Mouse (Mus musculus): ENCODE measurements around the gene Them7. TPM values are rescaled to one million over a fixed set of nuclear protein-coding genes. Genes with fewer than 3 reads are reported as not detected.

Gene Them7
- total RNA-seq, 2 experiments from 2014 or later: 1.3 to 2.4 TPM

DNA sequence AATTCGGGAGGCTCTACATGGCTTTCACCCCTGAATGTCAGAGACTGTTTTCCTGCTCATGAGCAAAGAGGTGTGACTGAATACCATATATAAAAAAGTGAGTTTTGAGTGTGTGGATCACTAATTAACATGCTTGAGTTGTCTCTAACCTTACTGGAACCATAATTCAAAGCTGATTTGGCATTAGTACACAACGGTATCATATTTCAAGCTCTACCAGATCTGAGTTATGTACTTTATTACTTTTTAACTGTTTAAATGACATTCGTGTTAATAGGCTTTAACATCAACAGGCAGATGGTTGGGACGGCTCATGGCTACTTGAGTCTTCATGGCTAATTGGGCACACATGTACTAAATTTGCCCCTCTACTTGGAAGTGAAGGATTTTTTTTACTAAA is 8.3 kb downstream of the Them7 start:
- no peak for DNase-seq

DNA sequence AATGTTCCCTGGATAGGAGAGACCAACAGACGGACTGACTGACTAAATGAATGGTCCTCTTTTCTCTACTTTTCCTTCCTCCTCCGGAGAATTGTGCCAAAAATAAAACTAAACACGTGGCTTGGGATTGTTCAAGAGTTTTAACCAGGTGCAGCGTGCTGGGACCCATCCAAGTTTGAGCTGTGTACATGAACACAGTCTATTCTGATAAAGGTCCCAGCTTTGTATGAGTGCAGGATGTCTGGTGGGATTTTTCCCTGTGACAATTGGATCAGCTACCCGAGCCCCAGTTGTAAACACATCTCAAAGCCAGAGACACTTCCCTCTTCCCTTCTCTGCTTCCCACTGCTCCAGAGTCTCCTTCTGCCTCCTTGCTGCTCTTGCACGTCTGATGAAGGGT is 10.2 kb downstream of the Them7 start:
- DNase-seq: no peak
- intact Hi-C loops (cut with DNase I): loop anchor here (5.0 kb wide), 2 partner anchors 217 to 387 kb away; partner anchors contain the start of genes Eif3m and Prrg4

More for the DNA sequence above, 8.3 kb downstream of the Them7 start:
- intact Hi-C loops (cut with DNase I): loop anchor here (2.0 to 5.0 kb wide), 3 partner anchors 160 to 385 kb away; partner anchors contain the start of genes Eif3m and Prrg4

DNA sequence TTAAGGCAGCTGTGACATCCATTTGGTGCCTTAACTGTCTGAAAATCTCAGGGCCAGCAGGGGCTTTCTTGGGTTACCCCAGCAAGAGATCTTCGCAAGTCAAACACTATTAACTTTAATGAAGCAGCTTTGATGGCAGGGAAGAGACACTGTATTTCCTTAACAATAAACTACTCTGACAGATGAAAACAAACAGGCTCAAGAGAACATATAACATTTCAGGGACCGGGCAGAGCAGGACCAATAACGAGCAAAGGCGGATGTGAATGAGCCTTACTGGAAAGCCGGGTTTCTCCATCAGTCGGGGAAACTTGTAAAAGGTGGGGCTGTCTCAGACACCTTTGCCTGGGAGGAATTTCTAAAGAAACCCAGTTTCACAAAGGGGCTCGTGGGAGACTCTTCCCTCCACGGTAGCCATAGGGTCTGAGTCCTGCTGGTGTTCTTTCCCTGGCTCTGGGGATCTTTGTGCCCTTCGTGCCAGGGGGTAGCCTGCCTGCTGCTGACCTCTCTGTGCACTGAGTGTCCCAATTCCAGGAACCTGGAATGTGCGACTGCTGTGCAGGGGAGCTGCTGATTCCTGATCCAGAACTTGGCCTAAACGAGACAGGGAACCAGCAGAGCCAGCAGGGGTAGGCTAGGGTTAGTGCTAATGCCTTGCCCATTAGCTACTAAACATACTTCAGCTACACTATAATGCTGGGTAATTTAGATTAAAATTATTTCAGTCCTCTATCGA is 11.4 kb downstream of the Them7 start:
- no peak for DNase-seq
- intact Hi-C loops (cut with DNase I): no loop called here

DNA sequence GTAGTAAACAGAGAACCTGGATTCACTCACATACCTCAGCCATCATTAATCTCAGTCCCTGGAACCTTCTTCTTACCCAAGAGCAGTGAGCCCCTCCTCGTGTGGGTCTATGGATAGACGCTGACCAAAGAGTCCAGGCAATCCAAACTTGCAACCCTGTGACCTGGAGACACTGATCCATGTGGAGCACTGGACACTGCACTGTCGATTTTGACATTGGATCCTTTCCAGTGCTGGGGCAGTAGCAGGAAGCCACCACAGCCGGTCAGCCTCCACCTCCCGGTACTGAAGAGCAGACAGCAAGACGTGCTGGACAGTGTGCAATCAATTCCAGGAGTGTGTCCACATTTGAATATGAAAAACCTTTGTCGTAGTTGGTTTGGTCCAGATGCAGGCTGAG is 13.3 kb downstream of the Them7 start:
- no peak for DNase-seq
- intact Hi-C loops (cut with DNase I): no loop called here

DNA sequence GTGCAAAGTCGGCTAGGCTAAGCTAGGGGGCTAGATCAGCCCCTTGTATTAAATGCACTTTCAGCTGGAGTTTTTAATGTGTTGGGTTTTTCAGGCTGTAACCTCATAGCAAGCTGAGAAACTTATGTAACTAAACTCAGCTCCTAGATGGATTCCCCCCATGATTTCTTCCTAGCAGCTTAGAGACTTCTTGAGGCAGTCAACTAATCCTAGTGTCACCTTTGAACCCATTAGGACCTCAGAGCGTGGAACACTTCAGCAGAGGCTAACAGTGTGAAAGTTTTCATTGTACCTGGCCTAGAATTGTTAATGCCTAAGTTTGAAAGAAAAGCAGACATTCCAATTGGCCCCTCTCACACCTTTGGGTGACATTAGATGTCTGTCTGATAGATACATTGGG is 13.7 kb downstream of the Them7 start:
- intact Hi-C loops (cut with DNase I): no loop called here
- no peak for DNase-seq

DNA sequence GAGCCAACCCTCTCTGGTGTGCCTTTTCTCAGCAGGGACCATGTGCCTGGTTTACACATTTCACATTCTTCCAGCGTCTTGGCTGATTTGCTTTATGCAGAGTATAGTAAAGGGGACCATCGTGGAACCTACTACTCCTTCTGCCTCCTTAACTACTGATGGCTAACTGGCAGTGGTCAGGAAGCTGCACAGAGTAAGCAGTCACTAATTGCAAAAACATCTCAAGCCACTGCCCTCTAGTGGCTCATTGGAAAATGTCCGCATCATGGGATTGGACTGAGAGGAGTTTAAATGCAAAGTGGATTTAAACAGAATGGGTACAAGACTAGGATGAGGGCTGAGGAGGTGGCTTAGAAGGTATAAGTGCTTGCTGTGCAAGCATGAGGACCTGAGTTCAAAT is 14.7 kb downstream of the Them7 start:
- intact Hi-C loops (cut with DNase I): no loop called here
- DNase-seq: peak in 1 of 2 experiments; percentile 7

DNA sequence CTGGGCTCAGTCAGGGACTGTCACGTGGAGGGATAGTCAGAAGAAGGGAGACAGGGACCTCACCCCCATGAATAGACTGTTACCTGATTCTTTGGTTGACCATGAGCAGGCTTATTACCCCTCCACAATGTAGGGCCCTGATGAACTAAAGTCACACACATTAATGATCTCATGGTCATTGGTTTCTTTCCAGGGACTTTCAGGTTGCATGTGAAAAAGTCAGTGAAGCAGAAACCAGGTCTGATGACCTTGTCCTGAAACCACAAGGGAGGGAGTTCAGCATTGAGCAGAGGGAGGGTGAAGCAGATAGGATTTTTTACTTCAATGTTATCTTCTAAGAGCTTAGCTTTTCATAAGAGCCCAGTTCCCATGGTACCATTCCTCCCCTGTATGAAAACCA is 16.5 kb downstream of the Them7 start:
- intact Hi-C loops (cut with DNase I): no loop called here
- no peak for DNase-seq

DNA sequence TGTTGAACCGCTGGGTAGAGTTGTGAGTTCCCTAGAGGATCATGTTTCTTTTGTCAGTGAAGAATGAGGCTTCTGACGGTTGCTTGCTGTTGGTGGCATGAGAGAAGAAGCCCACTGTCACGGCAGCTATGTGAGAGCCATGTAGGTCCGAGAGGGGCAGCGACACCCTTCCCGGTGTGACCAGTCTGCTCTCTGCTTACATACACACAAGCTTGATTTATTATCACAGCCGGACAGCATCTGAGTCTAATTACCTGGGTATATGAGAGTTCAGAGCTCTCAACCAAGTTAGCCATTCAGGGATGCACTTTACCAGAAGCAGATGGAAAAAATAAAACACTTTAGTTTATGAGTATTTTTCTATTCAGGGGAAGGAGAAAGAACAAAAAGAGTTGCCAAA is 18.8 kb downstream of the Them7 start:
- DNase-seq: no peak
- intact Hi-C loops (cut with DNase I): no loop called here

DNA sequence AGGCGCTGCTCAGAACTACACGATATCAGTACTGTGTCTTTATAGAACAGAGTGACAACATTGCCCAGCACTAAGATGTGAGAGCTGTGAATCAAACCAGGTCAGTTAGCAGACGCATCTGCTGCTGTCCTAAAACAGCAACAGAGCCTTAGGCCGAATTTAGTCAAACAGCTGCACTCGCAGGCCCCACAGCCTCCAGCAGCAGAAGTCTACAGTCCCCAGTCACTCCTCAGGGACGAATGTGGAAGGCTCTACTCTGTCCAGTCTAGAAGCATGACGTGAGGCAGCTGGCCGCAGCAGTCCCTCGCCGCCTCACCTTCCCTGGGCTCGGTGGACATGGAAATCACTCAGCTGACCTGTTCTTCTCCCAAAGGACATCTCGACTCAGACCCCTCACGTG is 20.6 kb downstream of the Them7 start:
- DNase-seq: no peak
- intact Hi-C loops (cut with DNase I): no loop called here

DNA sequence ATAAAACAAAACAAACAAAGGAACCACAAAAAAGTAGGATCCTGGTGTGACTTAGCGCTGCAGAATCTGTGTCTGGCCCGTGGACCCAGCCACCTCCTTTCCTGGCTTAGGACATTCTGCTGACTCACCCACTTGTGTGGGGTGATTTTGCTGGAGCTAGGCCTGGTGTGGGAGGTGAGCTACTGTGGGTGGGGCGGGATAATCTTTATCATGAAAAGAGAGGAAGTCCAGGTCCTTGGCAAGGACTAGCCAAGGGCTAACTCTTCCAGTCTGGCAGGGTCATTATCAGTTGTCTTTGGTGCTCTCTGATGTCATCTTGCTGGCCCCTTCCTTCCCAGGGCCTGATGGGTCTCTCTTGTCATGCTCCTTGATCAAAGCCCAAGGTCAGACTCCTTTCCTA is 27.9 kb downstream of the Them7 start:
- peak in 1 of 2 experiments; percentile 5 for DNase-seq
- intact Hi-C loops (cut with DNase I): no loop called here

DNA sequence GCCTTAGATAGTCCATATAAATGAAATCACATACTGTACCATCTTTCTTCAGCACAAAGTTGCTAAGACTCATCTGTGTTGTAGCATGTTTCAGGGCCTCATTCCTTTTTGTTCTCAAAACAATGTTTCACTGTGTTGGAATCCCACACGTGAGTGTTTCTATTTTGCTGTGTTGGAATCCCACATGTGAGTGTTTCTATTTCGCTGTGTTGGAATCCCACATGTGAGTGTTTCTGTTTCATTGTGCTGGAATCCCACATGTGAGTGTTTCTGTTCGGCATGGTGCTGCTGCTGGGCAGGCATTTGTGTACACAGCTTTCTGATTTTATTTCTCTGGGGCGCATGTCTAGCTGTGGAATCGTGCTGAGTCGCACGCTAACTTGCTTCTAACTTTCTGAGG is 28.7 kb downstream of the Them7 start:
- no peak for DNase-seq
- intact Hi-C loops (cut with DNase I): no loop called here

DNA sequence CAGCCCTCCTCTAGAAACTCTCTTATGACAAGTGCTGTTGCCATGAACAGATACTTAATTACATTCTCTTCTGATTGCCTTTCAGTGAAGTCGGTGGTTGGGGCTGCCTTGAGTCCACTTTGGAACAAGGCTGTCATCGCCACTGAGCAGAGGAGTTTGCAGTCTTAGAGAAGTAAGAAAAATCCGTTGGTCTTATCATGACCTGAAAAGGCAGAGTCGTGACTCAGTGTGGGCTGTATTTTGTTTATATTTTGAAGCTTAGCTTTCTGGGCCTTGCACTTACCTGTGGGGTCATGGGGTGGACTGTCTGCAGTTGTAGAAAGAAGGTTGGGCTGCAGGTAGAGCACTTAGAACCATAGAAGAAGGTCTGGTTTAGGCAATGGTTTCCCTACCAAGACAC is 31.3 kb downstream of the Them7 start:
- intact Hi-C loops (cut with DNase I): loop anchor here (5.0 kb wide), 1 partner anchor 172 kb away; no protein-coding TSS in a partner anchor
- no peak for DNase-seq

DNA sequence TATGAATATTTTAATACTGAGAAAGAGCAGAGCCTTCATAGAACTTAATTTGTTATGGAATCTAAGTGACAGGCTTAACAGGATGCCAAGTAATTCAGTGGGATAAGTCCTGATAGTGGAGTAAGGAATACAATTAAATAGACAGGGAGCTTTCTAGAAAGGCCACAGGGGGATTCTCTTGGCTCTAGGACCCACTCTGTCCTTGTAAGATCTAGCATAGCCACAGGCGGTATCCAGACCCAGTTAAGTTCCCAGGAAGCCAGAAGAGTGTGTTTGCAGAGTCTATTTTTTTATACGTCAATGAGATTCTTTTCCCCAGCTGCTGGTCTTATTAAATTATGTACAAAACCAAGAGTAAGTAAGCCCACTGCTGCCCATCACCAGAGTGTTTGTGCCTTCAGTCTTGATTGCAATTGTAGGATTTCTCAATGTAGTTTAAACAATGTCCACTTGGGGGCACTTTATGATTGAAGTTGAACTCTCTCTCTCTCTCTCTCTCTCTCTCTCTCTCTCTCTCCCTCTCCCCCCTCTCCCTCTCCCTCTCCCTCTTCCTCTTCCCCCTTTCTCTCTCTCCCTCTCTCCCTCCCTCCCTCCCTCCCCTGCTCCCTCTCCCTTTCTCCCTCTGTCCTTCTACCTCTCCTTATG is 32.4 kb downstream of the Them7 start:
- intact Hi-C loops (cut with DNase I): loop anchor here (5.0 kb wide), 1 partner anchor 171 kb away; no protein-coding TSS in a partner anchor
- no peak for DNase-seq

DNA sequence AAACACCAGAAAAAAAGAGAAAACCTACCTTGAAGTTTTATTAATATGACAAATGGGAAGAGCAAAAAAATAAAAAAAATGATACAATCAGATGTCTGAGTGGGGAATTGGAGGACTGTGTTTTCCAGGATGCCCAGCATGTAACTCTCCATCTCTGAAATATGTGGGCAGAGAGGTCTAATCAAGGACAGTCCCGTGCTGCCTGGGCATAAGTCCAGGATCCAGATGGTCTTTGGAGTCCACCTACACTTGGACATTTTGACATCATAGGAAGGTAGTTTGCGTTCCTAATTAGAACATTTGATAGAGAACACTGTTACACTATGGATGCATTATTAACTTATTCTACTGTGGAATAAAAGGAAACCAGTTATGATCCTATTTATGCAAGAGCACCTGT is 33.3 kb downstream of the Them7 start:
- intact Hi-C loops (cut with DNase I): loop anchor here (5.0 kb wide), 1 partner anchor 170 kb away; no protein-coding TSS in a partner anchor

DNA sequence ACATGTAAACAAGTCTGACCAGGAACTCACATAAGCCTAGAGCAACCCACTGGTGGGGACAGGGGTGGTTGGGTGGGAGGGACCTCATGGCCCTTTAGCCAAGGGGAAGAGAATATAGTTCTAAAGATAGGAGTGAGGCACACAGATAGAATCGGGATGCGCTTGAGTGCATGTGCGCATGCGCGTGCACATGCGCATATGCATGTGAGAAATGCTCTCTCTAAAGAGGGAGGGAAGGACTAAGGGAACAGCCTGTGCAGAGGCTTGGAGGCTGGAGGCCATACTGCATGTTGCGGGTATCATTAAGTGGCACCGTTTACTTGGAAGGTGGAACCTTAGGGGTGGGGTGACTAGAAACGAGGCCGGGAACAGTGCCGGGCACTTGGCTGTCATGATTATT is 37.2 kb downstream of the Them7 start:
- intact Hi-C loops (cut with DNase I): no loop called here
- DNase-seq: no peak

More for the DNA sequence above, 33.3 kb downstream of the Them7 start:
- DNase-seq: no peak

DNA sequence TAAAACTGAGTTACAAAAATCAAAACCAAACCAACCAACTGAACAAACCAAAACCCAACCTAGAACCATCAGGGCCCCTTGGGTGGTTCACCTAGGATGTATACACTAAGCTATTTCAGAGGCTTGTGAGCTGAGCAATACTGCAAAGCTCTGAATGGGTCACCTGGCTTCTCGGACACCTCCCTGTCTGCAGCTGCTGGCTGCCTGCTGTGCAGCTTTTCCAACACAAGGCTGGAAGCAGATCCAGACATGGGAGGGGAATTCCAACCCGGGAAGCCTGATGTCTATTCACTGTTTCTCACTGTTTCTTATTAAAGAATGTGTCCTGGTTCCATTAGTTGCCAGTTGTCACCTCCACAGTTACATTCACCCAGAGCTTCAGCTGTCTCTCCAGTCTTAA is 39.1 kb downstream of the Them7 start:
- intact Hi-C loops (cut with DNase I): no loop called here
- no peak for DNase-seq

DNA sequence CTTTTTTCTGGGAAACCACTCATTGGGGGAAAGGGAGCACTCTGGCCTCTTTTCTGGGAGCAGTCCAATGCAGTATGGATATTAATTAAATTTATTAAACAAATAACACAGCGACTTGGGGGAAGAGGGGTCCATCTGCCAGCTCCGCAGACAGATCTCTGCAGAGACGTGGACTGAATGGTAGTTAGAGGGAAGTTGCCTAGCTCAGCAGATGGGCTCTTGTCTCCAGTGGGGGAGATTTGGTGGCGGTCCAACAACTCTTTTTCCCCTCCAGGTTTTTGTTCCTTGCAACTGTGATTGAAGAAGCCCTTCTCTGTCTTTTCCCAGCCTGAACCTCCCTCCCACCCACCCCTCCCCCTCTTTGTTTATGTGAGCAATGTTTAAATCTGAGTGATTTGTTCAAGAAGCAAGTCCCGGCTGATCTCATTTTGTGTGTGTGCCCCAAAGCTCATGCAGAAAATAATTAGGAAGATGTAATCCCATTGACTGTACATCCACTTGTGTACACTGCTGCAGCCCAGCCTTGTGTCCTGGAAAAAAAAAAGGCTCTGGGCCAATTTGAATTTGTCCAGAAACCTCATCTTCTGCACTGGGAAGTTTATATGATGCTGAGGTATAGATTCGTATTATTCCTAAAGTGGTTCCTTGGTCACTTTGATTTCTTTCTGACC is 58.4 kb downstream of the Them7 start:
- intact Hi-C loops (cut with DNase I): no loop called here
- no peak for DNase-seq

DNA sequence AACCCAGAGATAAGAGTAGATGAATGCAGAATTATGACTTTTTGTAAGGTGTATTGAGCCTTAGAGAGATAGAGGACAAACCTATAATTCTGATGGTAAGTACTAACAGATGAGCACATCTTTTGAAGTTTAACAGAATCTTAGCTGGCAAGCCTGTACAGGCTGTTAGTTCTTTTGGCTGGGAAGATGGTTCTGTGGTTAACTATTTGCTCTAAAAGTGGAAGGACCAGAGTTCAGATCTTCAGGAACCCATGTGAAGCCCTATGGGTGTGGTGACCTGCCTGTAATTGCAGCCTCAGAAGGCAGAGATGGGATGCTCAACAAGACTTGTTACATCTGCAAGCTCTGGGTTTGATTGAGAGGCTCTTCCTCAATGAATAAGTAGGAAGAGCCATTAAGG is 59.7 kb downstream of the Them7 start:
- intact Hi-C loops (cut with DNase I): no loop called here
- no peak for DNase-seq

DNA sequence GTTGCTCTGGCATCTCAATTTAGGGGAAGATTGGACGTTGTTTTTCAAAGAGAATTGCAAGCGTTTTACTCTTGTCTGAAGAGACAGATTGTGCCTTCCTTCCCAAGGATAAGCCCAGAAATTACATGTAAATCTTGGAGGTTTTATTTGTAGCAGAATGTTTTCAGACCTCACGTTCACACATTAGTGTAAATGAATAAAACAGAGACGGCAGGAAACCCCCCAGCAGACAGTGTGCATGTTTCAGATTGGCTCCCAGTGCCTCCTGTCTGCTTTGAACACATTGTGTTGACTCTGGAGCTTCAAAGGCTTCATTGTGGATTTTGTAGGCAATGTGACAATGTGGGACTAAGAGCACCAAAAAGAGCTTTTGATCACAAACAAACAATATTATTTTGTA is 60.7 kb downstream of the Them7 start:
- no peak for DNase-seq
- intact Hi-C loops (cut with DNase I): no loop called here

DNA sequence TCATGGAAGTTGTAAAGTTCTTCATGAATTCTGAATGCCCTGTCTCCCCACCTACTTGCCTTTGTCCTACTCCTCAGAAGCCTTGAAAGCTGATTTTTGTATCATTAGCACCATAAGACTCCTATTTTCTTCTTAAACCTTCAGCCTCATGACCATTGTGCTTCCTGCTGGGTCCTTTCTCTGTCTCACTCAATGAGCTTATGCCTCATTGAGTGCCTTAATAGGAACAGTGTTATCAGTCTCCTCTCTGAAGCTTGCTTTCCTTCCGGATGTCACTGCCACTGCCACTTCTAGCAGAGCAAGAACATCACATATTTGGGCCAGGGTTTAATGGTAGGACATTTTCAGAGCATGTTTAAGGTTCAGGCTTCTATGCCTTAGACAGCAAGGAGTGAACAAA is 71.7 kb downstream of the Them7 start:
- DNase-seq: no peak
- intact Hi-C loops (cut with DNase I): no loop called here

DNA sequence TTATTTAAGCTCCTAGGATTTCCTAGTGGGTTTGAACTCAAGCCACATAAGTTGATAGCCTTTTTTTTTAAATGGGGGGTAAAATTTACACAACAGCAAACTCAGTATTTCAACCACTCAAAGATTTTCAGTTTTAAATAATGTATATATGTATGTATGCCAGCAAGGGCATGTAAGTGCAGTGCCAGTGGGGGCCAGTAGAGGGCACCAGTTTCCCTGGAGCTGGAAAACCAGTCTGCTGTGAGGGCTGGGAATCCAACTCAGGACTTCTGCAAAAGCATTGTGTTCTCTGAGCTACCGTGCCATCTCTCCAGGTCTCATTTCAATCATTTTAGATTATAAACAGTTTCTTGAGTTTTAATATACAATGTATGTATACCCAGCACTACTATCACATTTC is 74.8 kb downstream of the Them7 start:
- intact Hi-C loops (cut with DNase I): no loop called here
- DNase-seq: no peak

DNA sequence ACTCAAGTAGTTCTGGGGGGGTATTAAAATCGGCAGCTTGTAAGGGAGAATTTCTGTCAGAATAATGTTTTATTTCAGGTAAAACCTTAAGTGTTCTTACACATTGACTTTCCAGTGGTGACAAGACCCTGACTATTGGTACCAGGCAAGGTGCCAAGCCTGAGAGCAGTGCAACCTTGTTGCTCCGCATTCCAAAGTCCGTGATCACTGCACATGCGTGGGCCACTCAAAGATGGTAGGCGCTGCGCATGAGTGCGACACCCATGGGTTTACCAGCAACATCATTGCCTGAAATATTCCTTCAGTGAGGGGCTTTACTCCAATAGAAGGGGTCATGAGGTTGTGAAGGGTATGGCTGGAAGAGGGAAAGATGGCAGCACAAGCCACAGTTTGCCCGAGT is 77.0 kb downstream of the Them7 start:
- intact Hi-C loops (cut with DNase I): no loop called here
- no peak for DNase-seq

Measured in heart, postnatal 36 days (tissue).